Mouse (Mus musculus) liver, embryonic 15.5 days (tissue): Measurements from ENCODE around the gene Gm28434. TPM values are rescaled to one million over a fixed set of nuclear protein-coding genes. Genes with fewer than 3 reads are reported as not detected.

ENCODE experiments used
- ATAC-seq: fragments of 200-750 bp; cut with Nextera tagmentation; 2 replicates; pipeline ENCODE4 v1.8.0; 2017; ENCODE audit warnings: moderate number of reproducible peaks, mild to moderate bottlenecking, moderate library complexity; ENCODE audit not compliant: insufficient read depth
- H3K27ac ChIP-seq: fragments of 300-500 bp; sonication (generic); replicated peaks from 2 replicates; pipeline ENCODE4 v1.5.1; 2015; ENCODE audit warnings: mild to moderate bottlenecking, inconsistent platforms
- H3K27me3 ChIP-seq: fragments of 300-500 bp; sonication (generic); 2 replicates; pipeline ENCODE4 v1.6.1; 2015; ENCODE audit warnings: mild to moderate bottlenecking, inconsistent platforms
- H3K36me3 ChIP-seq: fragments of 300-500 bp; sonication (generic); replicated peaks from 2 replicates; pipeline ENCODE4 v1.6.1; 2015; ENCODE audit warnings: moderate library complexity, mild to moderate bottlenecking, inconsistent platforms
- H3K4me1 ChIP-seq: fragments of 300-500 bp; sonication (generic); replicated peaks from 2 replicates; pipeline ENCODE4 v1.6.1; 2015; ENCODE audit warnings: inconsistent platforms
- H3K4me2 ChIP-seq: fragments of 300-500 bp; sonication (generic); 2 replicates; pipeline ENCODE4 v1.6.1; 2015; ENCODE audit warnings: moderate library complexity, mild to moderate bottlenecking, inconsistent platforms
- H3K4me3 ChIP-seq: fragments of 300-500 bp; sonication (generic); replicated peaks from 2 replicates; pipeline ENCODE4 v1.5.1; 2015; ENCODE audit warnings: mild to moderate bottlenecking, inconsistent platforms
- H3K9ac ChIP-seq: fragments of 300-500 bp; sonication (generic); 2 replicates; pipeline ENCODE4 v1.6.1; 2015; ENCODE audit warnings: moderate library complexity, mild to moderate bottlenecking, inconsistent platforms
- H3K9me3 ChIP-seq: fragments of 300-500 bp; sonication (generic); replicated peaks from 2 replicates; pipeline ENCODE4 v1.6.1; 2016; ENCODE audit warnings: inconsistent platforms
- WGBS: fragments of 180-500 bp; shearing (Covaris S2); methylation state at CpG from one replicate; pipeline ENCODE4 v1.1.7; 2015; ENCODE audit warnings: mixed read lengths; ENCODE audit not compliant: insufficient replicate concordance; 5-methylcytosine and 5-hydroxymethylcytosine counted together
- polyA plus RNA-seq: library from polyadenylated mRNA; unstranded; fragments of >200 nt; fragmentation: Nextera tagmentation; extraction: Ambion mirVana; gene quantifications from 2 replicates; pipeline ENCODE4 v1.2.1, GENCODE M21; 2015

The Gm28434 gene
- polyA plus RNA-seq, result not detected in 2 replicates

GRCm38 (mm10) chr5:87969201-87969600 lies at the start of gene Gm28434, which contains the start of gene 2310003L06Rik:
Gene Gm28434, plus strand, starts transcription at chr5:87969517.
Gene 2310003L06Rik, plus strand, starts transcription at chr5:87969459.
- WGBS, result 40% methylated on average over 2 of the region's 2 CpGs
- H3K4me2 ChIP-seq, result no peak within 1 kb of the TSS
- no peak within 1 kb of the TSS for H3K9ac ChIP-seq
- H3K4me3 ChIP-seq, result no peak within 1 kb of the TSS
- H3K36me3 ChIP-seq, result no peaks in the 10 kb centered on the region
- no peak within 1 kb of the TSS for H3K27ac ChIP-seq
- H3K27me3 ChIP-seq, result no peaks in the 10 kb centered on the region
- H3K4me1 ChIP-seq, result no peaks in the 10 kb centered on the region
- no peaks in the 10 kb centered on the region for H3K9me3 ChIP-seq
- no peak for ATAC-seq

GRCm38 (mm10) chr5:87925372-87925771 lies 43.9 kb upstream of the Gm28434 start, which contains the start of gene Csn3:
Gene Csn3, plus strand, starts transcription at chr5:87925579.
- 37% methylated on average over 5 of the region's 5 CpGs for whole genome bisulfite sequencing
- Histone ChIP-seq H3K4me3 (no peak within 1 kb of the TSS), H3K36me3 (no peaks in the 10 kb centered on the region), H3K9ac (no peak within 1 kb of the TSS), H3K9me3 (no peaks in the 10 kb centered on the region), H3K27ac (no peak within 1 kb of the TSS), H3K27me3 (no peaks in the 10 kb centered on the region), H3K4me1 (no peaks in the 10 kb centered on the region), H3K4me2 (no peak within 1 kb of the TSS)
- ATAC-seq, result no peak

- Histone ChIP-seq H3K4me3 (no peak overlapping the region), H3K27ac (no peak overlapping the region), H3K9me3 (no peaks in the 10 kb centered on the region), H3K4me2 (no peak overlapping the region), H3K9ac (no peak overlapping the region), H3K27me3 (no peaks in the 10 kb centered on the region), H3K36me3 (no peaks in the 10 kb centered on the region), H3K4me1 (no peaks in the 10 kb centered on the region)
- no peak for ATAC-seq
- 21% methylated on average over 1 of the region's 1 CpGs for WGBS
Measured at GRCm38 (mm10) chr5:87931603-87932002, 37.7 kb upstream of the Gm28434 start.

GRCm38 (mm10) chr5:87940752-87941151 lies 28.6 kb upstream of the Gm28434 start:
- WGBS, result 23% methylated on average over 3 of the region's 3 CpGs
- H3K4me3 ChIP-seq, result no peak overlapping the region
- H3K4me2 ChIP-seq, result no peak overlapping the region
- no peak overlapping the region for H3K9ac ChIP-seq
- no peaks in the 10 kb centered on the region for H3K36me3 ChIP-seq
- no peak for ATAC-seq
- H3K9me3 ChIP-seq, result no peaks in the 10 kb centered on the region
- H3K4me1 ChIP-seq, result no peaks in the 10 kb centered on the region
- no peaks in the 10 kb centered on the region for H3K27me3 ChIP-seq
- no peak overlapping the region for H3K27ac ChIP-seq

- Histone ChIP-seq H3K9ac (no peak overlapping the region), H3K4me2 (no peak overlapping the region), H3K4me1 (no peaks in the 10 kb centered on the region), H3K9me3 (no peaks in the 10 kb centered on the region), H3K36me3 (no peaks in the 10 kb centered on the region), H3K27me3 (no peaks in the 10 kb centered on the region), H3K27ac (no peak overlapping the region), H3K4me3 (no peak overlapping the region)
- ATAC-seq, result no peak
Measured at GRCm38 (mm10) chr5:87942515-87942914, 26.8 kb upstream of the Gm28434 start.

GRCm38 (mm10) chr5:87951836-87952235 lies 17.5 kb upstream of the Gm28434 start:
- no peak for ATAC-seq
- Histone ChIP-seq H3K27me3 (no peaks in the 10 kb centered on the region), H3K9ac (no peak overlapping the region), H3K4me1 (no peaks in the 10 kb centered on the region), H3K36me3 (no peaks in the 10 kb centered on the region), H3K4me2 (no peak overlapping the region), H3K9me3 (no peaks in the 10 kb centered on the region), H3K27ac (no peak overlapping the region), H3K4me3 (no peak overlapping the region)

GRCm38 (mm10) chr5:87979139-87979538 lies 9.8 kb downstream of the Gm28434 start, which contains the start of gene Cabs1:
Gene Cabs1, plus strand, starts transcription at chr5:87979439.
- Histone ChIP-seq H3K36me3 (no peaks in the 10 kb centered on the region), H3K9me3 (no peaks in the 10 kb centered on the region), H3K9ac (no peak within 1 kb of the TSS), H3K4me1 (no peaks in the 10 kb centered on the region), H3K4me3 (no peak within 1 kb of the TSS), H3K4me2 (no peak within 1 kb of the TSS), H3K27ac (no peak within 1 kb of the TSS), H3K27me3 (no peaks in the 10 kb centered on the region)
- 52% methylated on average over 3 of the region's 3 CpGs for WGBS
- no peak for ATAC-seq

GRCm38 (mm10) chr5:87982468-87983214 lies 13.3 kb downstream of the Gm28434 start:
- Histone ChIP-seq H3K27ac (no peak overlapping the region), H3K4me3 (no peak overlapping the region), H3K4me1 (no peaks in the 10 kb centered on the region), H3K4me2 (no peak overlapping the region), H3K9ac (no peak overlapping the region), H3K36me3 (no peaks in the 10 kb centered on the region), H3K9me3 (no peaks in the 10 kb centered on the region), H3K27me3 (no peaks in the 10 kb centered on the region)
- WGBS, result 31% methylated on average over 3 of the region's 3 CpGs
- no peak for ATAC-seq

GRCm38 (mm10) chr5:88002249-88002648 lies 32.9 kb downstream of the Gm28434 start, which contains the start of gene Smr3a:
Gene Smr3a, plus strand, starts transcription at chr5:88002549.
- Histone ChIP-seq H3K27ac (no peak within 1 kb of the TSS), H3K27me3 (no peaks in the 10 kb centered on the region)
- no peak for ATAC-seq

GRCm38 (mm10) chr5:88005241-88005640 lies 35.9 kb downstream of the Gm28434 start:
- Histone ChIP-seq H3K4me3 (no peak overlapping the region), H3K36me3 (no peaks in the 10 kb centered on the region), H3K4me2 (no peak overlapping the region), H3K27ac (no peak overlapping the region), H3K27me3 (no peaks in the 10 kb centered on the region), H3K9ac (no peak overlapping the region), H3K9me3 (no peaks in the 10 kb centered on the region), H3K4me1 (no peaks in the 10 kb centered on the region)
- ATAC-seq, result no peak

More at GRCm38 (mm10) chr5:88002249-88002648, 32.9 kb downstream of the Gm28434 start, which contains the start of gene Smr3a:
- Histone ChIP-seq H3K9ac (no peak within 1 kb of the TSS), H3K9me3 (no peaks in the 10 kb centered on the region), H3K36me3 (no peaks in the 10 kb centered on the region), H3K4me2 (no peak within 1 kb of the TSS), H3K4me1 (no peaks in the 10 kb centered on the region), H3K4me3 (no peak within 1 kb of the TSS)
- 56% methylated on average over 3 of the region's 3 CpGs for WGBS
